Comparison of ENCODE assay signal across 28 mouse cellular contexts in the genomic region with DNA sequence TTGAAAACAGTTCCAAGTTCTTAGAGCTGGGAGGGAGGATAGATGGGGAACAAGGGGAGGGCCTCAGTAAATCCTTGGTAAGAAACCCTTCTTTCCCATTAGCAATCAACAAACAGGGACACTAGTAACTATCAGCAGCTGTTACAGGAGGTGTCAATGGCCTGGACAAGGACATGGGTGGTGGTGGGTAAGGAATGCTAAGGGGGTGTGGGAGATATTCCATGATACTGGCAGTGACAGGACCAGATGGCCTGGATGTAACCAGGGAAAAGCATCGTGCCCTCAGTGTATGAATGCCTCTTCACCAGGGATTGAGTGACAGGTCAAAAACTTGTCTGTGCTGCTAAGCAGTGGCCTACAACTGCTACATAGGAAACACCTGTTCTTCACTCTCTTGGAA. TPM values are rescaled to one million over a fixed set of nuclear protein-coding genes. Genes with fewer than 3 reads are reported as not detected.
"Had no signal": no experiment of that assay in that cellular context is flagged by ENCODE, and none has a peak within 500 bp of the region (broad histone marks: within the 10 kb centered on the region; RNA-seq: fewer than 3 reads in every experiment).

No protein-coding gene starts in this region.

- H3K4me3 ChIP-seq: lung, embryonic 15.5 days; megakaryocyte, embryonic 14.5 days; midbrain, embryonic 13.5 days; midbrain, embryonic 15.5 days; neural tube, embryonic 13.5 days; neural tube, embryonic 15.5 days had no signal

- H3K9me3 ChIP-seq: lung, embryonic 15.5 days; megakaryocyte, embryonic 14.5 days; midbrain, embryonic 13.5 days; midbrain, embryonic 15.5 days; neural tube, embryonic 13.5 days; neural tube, embryonic 15.5 days had no signal

- H3K4me2 ChIP-seq: lung, embryonic 15.5 days; midbrain, embryonic 11.5 days; midbrain, embryonic 13.5 days; midbrain, embryonic 15.5 days; neural tube, embryonic 13.5 days; neural tube, embryonic 15.5 days had no signal

- DNase-seq: lung, adult 2 months; lung, postnatal 14 days; lung, postnatal 36 days; retina, postnatal 1 day; right cerebral cortex, adult 18-20 months; right cerebral cortex, postnatal 25 days; right cerebral cortex, postnatal 4 days; spleen, adult 18-20 months; thymus, adult 18-20 months; thymus, postnatal 14 days; thymus, postnatal 36 days had no signal

- ATAC-seq: lung, postnatal 0 days; midbrain, embryonic 13.5 days; midbrain, embryonic 15.5 days had no signal

- H3K9ac ChIP-seq: lung, embryonic 15.5 days; midbrain, embryonic 13.5 days; midbrain, embryonic 15.5 days; neural tube, embryonic 13.5 days; neural tube, embryonic 15.5 days had no signal

- H3K27ac ChIP-seq: lung, embryonic 15.5 days; macrophage; midbrain, embryonic 13.5 days; midbrain, embryonic 15.5 days; neural tube, embryonic 15.5 days had no signal

- H3K27me3 ChIP-seq: lung, embryonic 15.5 days; megakaryocyte, embryonic 14.5 days; midbrain, embryonic 13.5 days; midbrain, embryonic 15.5 days; neural tube, embryonic 13.5 days; neural tube, embryonic 15.5 days had no signal

RNA-seq across cellular contexts. Expression of gene Tex46, which starts 57.1 kb away (rescaled TPM):
- total RNA-seq: megakaryocyte progenitor cell, adult 5-6 weeks; midbrain, postnatal 0 days; monocyte, adult 5-6 weeks had no signal
- polyA plus RNA-seq: lung, adult 2 months; lung, embryonic 15.5 days; lung, postnatal 0 days; macrophage; midbrain, embryonic 11.5 days; midbrain, embryonic 13.5 days; midbrain, embryonic 15.5 days; midbrain, postnatal 0 days; neural tube, embryonic 11.5 days; neural tube, embryonic 13.5 days; neural tube, embryonic 15.5 days; small intestine, adult 2 months; stomach, embryonic 14.5 days; stomach, embryonic 16.5 days; thymus, postnatal 0 days had no signal
